Mouse (Mus musculus) midbrain, embryonic 16.5 days (tissue): ENCODE measurements around the gene Fam214a. TPM values are rescaled to one million over a fixed set of nuclear protein-coding genes. Genes with fewer than 3 reads are reported as not detected.
A peak's percentile ranks its signal among the peaks of the same experiment; 100 is the strongest.

ENCODE experiments used
- ATAC-seq: fragments of 200-750 bp; cut with Nextera tagmentation; 2 replicates; pipeline ENCODE4 v1.8.0; 2017; ENCODE audit warnings: moderate TSS enrichment
- H3K27ac ChIP-seq: fragments of 300-500 bp; sonication (generic); 2 replicates; pipeline ENCODE4 v1.5.1; 2014; ENCODE audit warnings: mild to moderate bottlenecking, low read length, mixed read lengths
- H3K27me3 ChIP-seq: fragments of 300-500 bp; sonication (generic); 2 replicates; pipeline ENCODE4 v1.6.1; 2014; ENCODE audit warnings: low read depth, low read length, mixed read lengths; ENCODE audit not compliant: control insufficient read depth, insufficient read depth
- H3K36me3 ChIP-seq: fragments of 300-500 bp; sonication (generic); 2 replicates; pipeline ENCODE4 v1.6.1; 2014; ENCODE audit warnings: mild to moderate bottlenecking, low read length, moderate library complexity, mixed read lengths; ENCODE audit not compliant: control insufficient read depth, insufficient read depth
- H3K4me1 ChIP-seq: fragments of 300-500 bp; sonication (generic); 2 replicates; pipeline ENCODE4 v1.6.1; 2014; ENCODE audit warnings: mild to moderate bottlenecking, low read length, mixed read lengths; ENCODE audit not compliant: control insufficient read depth, insufficient read depth
- H3K4me2 ChIP-seq: fragments of 300-500 bp; sonication (generic); 2 replicates; pipeline ENCODE4 v1.6.1; 2014; ENCODE audit warnings: mild to moderate bottlenecking, low read length, mixed read lengths
- H3K4me3 ChIP-seq: fragments of 300-500 bp; sonication (generic); 2 replicates; pipeline ENCODE4 v1.5.1; 2014; ENCODE audit warnings: low read depth, mild to moderate bottlenecking, low read length, moderate library complexity, mixed read lengths
- H3K9ac ChIP-seq: fragments of 300-500 bp; sonication (generic); 2 replicates; pipeline ENCODE4 v1.6.1; 2014; ENCODE audit warnings: low read depth, low read length, mixed read lengths
- H3K9me3 ChIP-seq: fragments of 300-500 bp; sonication (generic); replicated peaks from 2 replicates; pipeline ENCODE4 v1.6.1; 2014; ENCODE audit warnings: mild to moderate bottlenecking, low read length, mixed read lengths; ENCODE audit not compliant: control insufficient read depth, poor library complexity, severe bottlenecking
- WGBS: fragments of 180-500 bp; shearing (Covaris S2); extraction: QIAGEN DNeasy Blood & Tissue Kit; methylation state at CpG from one replicate; pipeline ENCODE4 v1.1.7; 2014; 5-methylcytosine and 5-hydroxymethylcytosine counted together
- polyA plus RNA-seq: library from polyadenylated mRNA; unstranded; fragments of >200 nt; fragmentation: Nextera tagmentation; extraction: Ambion mirVana; gene quantifications from 2 replicates; pipeline ENCODE4 v1.2.1, GENCODE M21; 2015

Gene Fam214a
- polyA plus RNA-seq, 1 experiment from 2014 or later, result 22.7 TPM

GRCm38 (mm10) chr9:74973154-74973553, 20.5 kb downstream of the Fam214a start:
- Histone ChIP-seq H3K27me3 (no peaks in the 10 kb centered on the region), H3K4me2 (no peak overlapping the region), H3K9ac (no peak overlapping the region), H3K4me3 (no peak overlapping the region), H3K9me3 (no peaks in the 10 kb centered on the region), H3K27ac (no peak overlapping the region), H3K36me3 (no peaks in the 10 kb centered on the region), H3K4me1 (peaks cover 33% of the 10 kb centered on the region)
- 93% methylated on average over 4 of the region's 4 CpGs for WGBS
- no peak for ATAC-seq

- H3K27ac ChIP-seq, result peak overlapping the region; percentile 97
- ATAC-seq, result no peak
- H3K4me3 ChIP-seq, result no peak overlapping the region
- H3K4me1 ChIP-seq, result peaks cover 45% of the 10 kb centered on the region
- no peaks in the 10 kb centered on the region for H3K36me3 ChIP-seq
- H3K9ac ChIP-seq, result peak overlapping the region; percentile 49
- 1% methylated on average over 11 of the region's 11 CpGs for WGBS
- H3K27me3 ChIP-seq, result no peaks in the 10 kb centered on the region
- H3K4me2 ChIP-seq, result peak overlapping the region; percentile 59
- H3K9me3 ChIP-seq, result no peaks in the 10 kb centered on the region
Observed at GRCm38 (mm10) chr9:74974758-74975157, 22.1 kb downstream of the Fam214a start.

GRCm38 (mm10) chr9:74975416-74975815, 22.7 kb downstream of the Fam214a start:
- WGBS, result 7% methylated on average over 7 of the region's 7 CpGs
- Histone ChIP-seq H3K4me2 (peak overlapping the region; percentile 59), H3K9ac (peak overlapping the region; percentile 76; the same call in 1 of the 2 replicates), H3K4me1 (peaks cover 46% of the 10 kb centered on the region), H3K9me3 (no peaks in the 10 kb centered on the region), H3K36me3 (no peaks in the 10 kb centered on the region), H3K27me3 (no peaks in the 10 kb centered on the region), H3K4me3 (peak overlapping the region; percentile 57), H3K27ac (peak overlapping the region; percentile 97)
- peak; percentile 49 for ATAC-seq

- ATAC-seq, result peak; percentile 99
- Histone ChIP-seq H3K4me3 (peak overlapping the region; percentile 57), H3K9ac (peak overlapping the region; percentile 76), H3K4me2 (peak overlapping the region; percentile 59), H3K36me3 (no peaks in the 10 kb centered on the region), H3K9me3 (no peaks in the 10 kb centered on the region), H3K27ac (peak overlapping the region; percentile 97), H3K4me1 (peaks cover 46% of the 10 kb centered on the region), H3K27me3 (no peaks in the 10 kb centered on the region)
- under 1% methylated on average over 23 of the region's 23 CpGs for WGBS
Observed at GRCm38 (mm10) chr9:74975911-74976563, 23.4 kb downstream of the Fam214a start.

GRCm38 (mm10) chr9:74977251-74977650, 24.6 kb downstream of the Fam214a start:
- 65% methylated on average over 2 of the region's 2 CpGs for WGBS
- peak overlapping the region; percentile 27; the same call in 1 of the 2 replicates for H3K9ac ChIP-seq
- H3K27me3 ChIP-seq, result no peaks in the 10 kb centered on the region
- peak overlapping the region; percentile 43; the same call in 1 of the 2 replicates for H3K27ac ChIP-seq
- ATAC-seq, result no peak
- peak overlapping the region; percentile 57; the same call in 1 of the 2 replicates for H3K4me3 ChIP-seq
- H3K36me3 ChIP-seq, result no peaks in the 10 kb centered on the region
- peaks cover 46% of the 10 kb centered on the region for H3K4me1 ChIP-seq
- H3K9me3 ChIP-seq, result no peaks in the 10 kb centered on the region
- peak overlapping the region; percentile 59 for H3K4me2 ChIP-seq

GRCm38 (mm10) chr9:74977962-74978361, 25.3 kb downstream of the Fam214a start:
- H3K4me2 ChIP-seq, result peak overlapping the region; percentile 59
- H3K9ac ChIP-seq, result peak overlapping the region; percentile 3; the same call in 1 of the 2 replicates
- no peaks in the 10 kb centered on the region for H3K9me3 ChIP-seq
- peak overlapping the region; percentile 19; the same call in 1 of the 2 replicates for H3K4me3 ChIP-seq
- H3K27ac ChIP-seq, result peak overlapping the region; percentile 51; the same call in 1 of the 2 replicates
- H3K36me3 ChIP-seq, result no peaks in the 10 kb centered on the region
- WGBS, result 33% methylated on average over 7 of the region's 7 CpGs
- H3K4me1 ChIP-seq, result peaks cover 46% of the 10 kb centered on the region
- ATAC-seq, result no peak
- no peaks in the 10 kb centered on the region for H3K27me3 ChIP-seq

- no peak overlapping the region for H3K4me2 ChIP-seq
- H3K27me3 ChIP-seq, result no peaks in the 10 kb centered on the region
- WGBS, result 81% methylated on average over 7 of the region's 7 CpGs
- H3K27ac ChIP-seq, result no peak overlapping the region
- H3K4me1 ChIP-seq, result peaks cover 43% of the 10 kb centered on the region
- no peaks in the 10 kb centered on the region for H3K36me3 ChIP-seq
- ATAC-seq, result no peak
- H3K9ac ChIP-seq, result no peak overlapping the region
- H3K9me3 ChIP-seq, result no peaks in the 10 kb centered on the region
- no peak overlapping the region for H3K4me3 ChIP-seq
Observed at GRCm38 (mm10) chr9:74978868-74979267, 26.2 kb downstream of the Fam214a start.

GRCm38 (mm10) chr9:74979371-74979770, 26.7 kb downstream of the Fam214a start:
- peaks cover 40% of the 10 kb centered on the region for H3K4me1 ChIP-seq
- no peak for ATAC-seq
- no peak overlapping the region for H3K4me3 ChIP-seq
- H3K9me3 ChIP-seq, result no peaks in the 10 kb centered on the region
- no peak overlapping the region for H3K9ac ChIP-seq
- no peak overlapping the region for H3K27ac ChIP-seq
- H3K27me3 ChIP-seq, result no peaks in the 10 kb centered on the region
- no peak overlapping the region for H3K4me2 ChIP-seq
- 73% methylated on average over 5 of the region's 5 CpGs for WGBS
- H3K36me3 ChIP-seq, result no peaks in the 10 kb centered on the region

GRCm38 (mm10) chr9:74979866-74980265, 27.2 kb downstream of the Fam214a start:
- no peak overlapping the region for H3K27ac ChIP-seq

More at GRCm38 (mm10) chr9:74979866-74980265, 27.2 kb downstream of the Fam214a start:
- Histone ChIP-seq H3K9me3 (no peaks in the 10 kb centered on the region), H3K4me2 (no peak overlapping the region), H3K4me1 (peaks cover 35% of the 10 kb centered on the region), H3K4me3 (no peak overlapping the region), H3K9ac (no peak overlapping the region), H3K27me3 (no peaks in the 10 kb centered on the region), H3K36me3 (no peaks in the 10 kb centered on the region)
- 81% methylated on average over 1 of the region's 1 CpGs for WGBS
- ATAC-seq, result no peak
